Mouse (Mus musculus): Measurements from ENCODE around the gene Cacna2d4.

Gene Cacna2d4

DNA sequence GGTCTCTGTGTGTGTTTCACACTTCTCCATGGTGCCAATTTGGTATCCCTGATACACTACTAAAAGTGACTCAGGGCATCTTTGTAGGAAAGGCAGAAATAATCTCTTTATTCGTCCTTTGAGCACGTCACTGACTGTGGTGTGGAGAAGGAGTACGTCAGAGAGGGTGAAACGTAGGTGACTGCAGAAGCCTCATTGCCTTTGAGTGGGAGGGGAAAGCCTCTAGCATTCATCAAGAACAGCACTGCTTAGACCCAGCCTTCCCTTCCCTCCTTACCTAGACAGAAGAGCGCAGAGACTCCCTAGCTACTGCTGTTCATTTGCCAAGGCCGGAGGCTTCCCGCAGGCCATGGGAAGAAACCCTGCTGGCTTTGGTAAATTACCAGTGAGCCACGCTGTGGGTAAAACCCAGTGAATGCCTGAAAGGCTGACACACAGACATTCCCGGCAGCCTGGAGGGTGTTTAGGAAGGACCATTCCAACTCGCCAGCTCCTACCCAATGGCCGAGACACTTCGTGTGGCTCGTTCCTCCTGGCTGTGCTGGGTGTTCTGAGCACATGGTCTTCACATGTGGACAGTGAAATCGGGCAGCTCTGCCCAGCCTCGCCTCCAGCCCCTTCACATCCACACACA, 17.0 kb upstream of the Cacna2d4 start:
- no peak for DNase-seq (ENCODE audit: extremely low read depth, low read depth, low spot score)

DNA sequence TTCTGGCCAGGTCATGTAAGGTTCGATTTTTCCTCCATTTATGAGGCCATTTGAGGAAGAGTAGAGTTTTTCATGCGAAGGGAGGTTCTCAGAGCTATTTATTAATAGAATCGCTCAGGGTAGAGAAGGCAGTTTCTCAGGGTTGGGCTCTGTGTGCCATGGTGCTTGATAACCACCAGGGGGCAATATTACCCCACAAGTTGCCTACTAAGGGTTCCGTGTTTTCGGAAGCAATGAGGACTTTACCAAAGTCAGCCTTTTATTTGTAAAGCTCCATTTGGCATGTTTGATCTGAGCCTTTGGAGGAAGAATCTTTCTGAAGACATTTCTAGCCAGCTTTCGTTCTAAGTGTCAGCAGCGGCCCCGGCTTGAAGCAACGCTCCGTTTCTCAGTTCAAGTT, 16.0 kb upstream of the Cacna2d4 start:
- no peak for DNase-seq (ENCODE audit: extremely low read depth, low read depth, low spot score)

DNA sequence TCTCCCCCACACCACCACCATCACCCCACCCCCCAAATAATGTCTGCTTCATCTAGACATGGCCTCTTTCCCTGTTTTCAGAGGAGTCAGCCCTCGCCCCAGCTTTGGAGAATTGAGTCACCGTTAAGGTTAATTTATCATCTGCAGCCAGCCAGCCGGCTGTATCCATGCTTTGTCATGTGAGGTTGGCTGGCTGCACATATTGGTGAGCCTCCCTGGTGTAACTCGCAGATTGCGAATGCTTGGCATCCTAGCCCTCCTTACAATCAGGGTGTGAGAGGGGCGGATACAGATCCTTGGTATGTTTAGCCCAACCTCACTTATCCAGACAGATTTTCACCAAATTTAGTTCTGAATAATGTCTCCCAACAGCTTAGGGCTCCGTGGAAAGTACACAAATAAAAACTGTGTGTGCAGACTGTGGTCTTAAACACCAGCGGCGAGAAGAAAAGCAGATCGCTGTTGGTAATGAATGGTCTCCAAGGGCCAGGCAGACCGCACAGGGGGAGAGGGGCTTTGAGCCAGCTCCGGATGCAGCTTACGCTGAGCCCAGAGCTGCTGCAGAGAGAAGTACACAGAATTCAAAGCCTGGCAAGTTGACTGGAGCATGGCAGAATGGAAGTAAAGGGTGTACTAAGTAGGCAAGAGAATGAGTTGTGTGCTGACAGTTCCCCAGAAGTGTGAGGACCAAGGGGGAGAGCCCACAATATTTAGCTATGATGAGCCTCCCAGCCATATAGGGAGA, 11.7 kb upstream of the Cacna2d4 start:
- no peak for DNase-seq (ENCODE audit: extremely low read depth, low read depth, low spot score)

DNA sequence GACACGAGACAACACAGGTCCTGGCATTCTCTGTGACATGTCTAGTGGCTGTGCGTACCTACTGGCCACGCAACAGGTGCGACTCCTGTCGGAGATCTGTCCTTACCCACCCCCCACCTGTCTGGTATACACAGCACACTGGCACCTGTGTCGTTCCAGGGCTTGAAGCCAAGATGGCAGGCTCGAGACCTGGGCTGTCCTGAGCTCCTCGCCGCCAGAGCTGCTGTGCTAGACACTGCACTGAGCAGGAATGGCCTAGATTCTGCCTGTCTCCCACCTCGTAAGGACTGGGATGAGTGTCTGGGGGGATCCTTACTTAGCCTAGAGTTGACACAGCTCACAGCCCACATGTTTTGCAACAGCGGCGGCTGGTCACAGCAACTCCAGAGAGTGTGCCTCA, 11.1 kb upstream of the Cacna2d4 start:
- DNase-seq (ENCODE audit: extremely low read depth, low read depth, low spot score), result no peak

DNA sequence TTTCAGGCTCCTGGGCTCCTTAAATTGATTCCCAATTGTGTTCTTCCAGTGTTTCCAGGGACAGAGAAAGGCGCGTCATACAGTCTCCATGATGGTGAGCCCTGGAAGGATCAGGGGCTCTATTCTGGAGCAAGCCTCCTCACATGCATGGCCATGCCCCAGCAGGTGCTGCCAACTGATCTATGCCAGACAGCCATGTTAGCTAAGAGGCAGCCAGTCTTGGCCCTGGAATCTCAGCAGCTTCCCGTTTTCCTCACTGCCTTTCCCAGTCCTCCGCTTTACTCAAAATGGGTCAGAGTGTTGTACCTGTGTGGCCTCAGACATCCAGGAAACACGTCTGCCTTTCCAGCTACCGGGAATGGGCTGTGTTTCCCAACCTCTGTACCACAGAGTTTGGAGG, 10.6 kb upstream of the Cacna2d4 start:
- no peak for DNase-seq (ENCODE audit: extremely low read depth, low read depth, low spot score)

DNA sequence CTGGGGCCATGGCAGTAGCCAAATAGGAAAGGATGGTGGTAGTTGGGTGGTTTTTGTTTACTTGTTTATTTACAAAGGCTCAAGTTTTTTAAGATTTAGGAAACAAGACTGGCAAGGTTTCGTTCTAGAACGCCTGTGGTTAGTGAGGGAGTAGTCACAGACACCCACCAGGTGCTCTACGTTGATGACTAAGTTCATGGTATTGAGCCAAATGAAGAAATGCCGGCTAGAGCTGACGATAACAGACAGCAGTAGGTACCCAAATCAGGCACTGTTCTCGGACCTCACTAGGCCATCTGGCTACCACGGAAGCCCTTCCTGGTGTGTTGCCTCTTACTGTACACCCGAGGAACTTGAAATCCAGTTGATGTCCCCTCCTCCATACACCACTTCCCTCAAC, 9.3 kb upstream of the Cacna2d4 start:
- no peak for DNase-seq (ENCODE audit: extremely low read depth, low read depth, low spot score)

DNA sequence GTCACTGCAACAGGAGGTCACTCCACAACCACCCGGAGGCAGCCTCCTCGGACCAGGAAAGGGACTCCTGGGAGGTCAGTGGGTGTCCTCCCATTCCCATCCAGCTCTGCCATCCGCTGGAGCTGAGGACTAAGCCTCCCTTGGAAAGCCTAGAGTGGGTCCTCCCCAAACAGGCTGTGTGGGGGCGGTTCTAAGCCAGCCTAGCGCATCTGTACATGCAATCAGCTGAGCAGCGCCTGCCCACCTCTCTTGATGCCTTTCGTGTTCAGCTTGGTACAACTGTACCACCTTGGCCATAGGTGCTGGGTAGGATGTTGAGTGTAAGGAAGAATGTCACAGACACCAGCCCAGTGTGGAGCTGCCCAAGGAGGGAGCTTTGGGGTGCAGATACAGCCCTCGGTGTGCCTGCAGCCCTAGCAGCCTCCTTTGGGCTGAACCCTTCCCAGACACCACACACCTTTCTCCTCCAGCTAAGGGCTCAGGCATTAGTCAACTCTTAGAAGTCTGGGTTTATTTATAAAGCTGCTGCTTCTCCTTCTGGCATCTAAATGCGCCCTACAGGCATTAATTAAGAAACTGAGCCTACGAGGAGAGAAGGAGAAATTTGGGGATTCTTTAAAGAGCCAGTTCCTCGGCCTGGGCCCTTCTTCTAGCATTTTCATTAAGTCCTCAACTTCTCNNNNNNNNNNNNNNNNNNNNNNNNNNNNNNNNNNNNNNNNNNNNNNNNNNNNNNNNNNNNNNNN, 7.3 kb upstream of the Cacna2d4 start:
- DNase-seq (ENCODE audit: extremely low read depth, low read depth, low spot score), result no peak

DNA sequence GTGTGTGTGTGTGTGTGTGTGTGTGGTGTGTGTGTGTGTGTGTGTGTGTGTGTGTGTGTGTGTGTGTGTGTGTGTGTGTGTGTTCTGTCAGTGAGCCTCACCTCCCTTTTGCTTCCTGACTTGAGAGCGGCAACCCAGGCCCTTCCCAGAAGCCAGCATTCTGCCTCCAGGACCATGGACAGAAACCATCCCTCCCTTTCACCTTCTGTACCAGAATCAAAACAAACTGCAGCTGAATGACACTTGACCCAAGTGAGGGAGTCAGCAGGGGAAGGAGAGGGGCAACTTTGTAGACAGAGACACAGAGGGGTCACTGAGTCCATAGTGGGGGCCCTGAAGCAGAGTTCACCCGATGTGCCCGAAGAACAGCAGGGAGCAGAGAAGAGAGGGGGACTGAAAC, 3.3 kb upstream of the Cacna2d4 start:
- no peak for DNase-seq (ENCODE audit: extremely low read depth, low read depth, low spot score)

DNA sequence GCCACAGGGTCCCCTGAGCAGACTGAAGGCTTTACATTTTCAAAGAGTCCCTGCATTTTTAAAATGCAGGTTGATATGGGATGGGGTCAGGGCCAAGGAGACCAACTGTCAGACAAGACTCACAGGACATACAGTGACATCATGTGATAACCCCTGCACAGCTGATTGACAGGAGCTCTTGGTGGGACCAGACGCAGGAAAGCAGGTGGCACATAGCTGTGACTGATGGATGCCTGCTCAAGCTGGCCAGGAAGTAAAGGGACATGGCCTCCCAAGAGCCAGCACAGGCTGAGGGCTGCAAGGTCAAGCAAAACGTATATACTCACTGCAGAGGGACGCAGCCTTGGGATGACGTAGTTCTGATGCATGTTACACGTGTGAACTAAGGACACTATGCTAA, 885 bp upstream of the Cacna2d4 start:
- DNase-seq (ENCODE audit: extremely low read depth, low read depth, low spot score), result no peak

DNA sequence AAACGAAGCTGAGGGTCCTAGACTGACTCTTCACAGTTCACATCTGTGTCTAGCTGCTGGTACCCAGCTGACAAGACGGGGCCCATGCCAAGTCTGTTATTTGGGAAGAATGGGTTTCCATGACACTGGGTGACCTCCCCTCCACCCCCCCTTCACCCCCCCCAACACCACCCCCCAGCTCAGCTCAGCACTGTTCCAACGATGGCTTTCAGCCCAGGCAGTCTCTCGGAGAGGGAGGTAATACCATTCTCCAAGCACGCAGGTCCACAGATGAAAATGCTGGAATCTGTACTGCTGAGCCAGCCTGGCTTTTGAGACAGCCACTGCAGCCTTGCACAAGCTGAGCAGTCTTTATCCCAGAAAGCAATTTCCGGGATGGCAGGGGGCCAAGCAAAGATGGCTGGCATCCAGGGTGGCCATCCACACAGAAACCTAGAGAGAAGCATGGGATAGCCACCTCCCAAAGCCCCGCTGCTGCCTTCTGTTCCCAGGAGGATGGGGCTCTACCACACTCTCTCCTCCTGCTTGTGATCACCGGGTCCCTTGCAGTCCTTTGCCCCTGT, 1.2 kb downstream of the Cacna2d4 start:
- DNase-seq (ENCODE audit: extremely low read depth, low read depth, low spot score), result no peak

DNA sequence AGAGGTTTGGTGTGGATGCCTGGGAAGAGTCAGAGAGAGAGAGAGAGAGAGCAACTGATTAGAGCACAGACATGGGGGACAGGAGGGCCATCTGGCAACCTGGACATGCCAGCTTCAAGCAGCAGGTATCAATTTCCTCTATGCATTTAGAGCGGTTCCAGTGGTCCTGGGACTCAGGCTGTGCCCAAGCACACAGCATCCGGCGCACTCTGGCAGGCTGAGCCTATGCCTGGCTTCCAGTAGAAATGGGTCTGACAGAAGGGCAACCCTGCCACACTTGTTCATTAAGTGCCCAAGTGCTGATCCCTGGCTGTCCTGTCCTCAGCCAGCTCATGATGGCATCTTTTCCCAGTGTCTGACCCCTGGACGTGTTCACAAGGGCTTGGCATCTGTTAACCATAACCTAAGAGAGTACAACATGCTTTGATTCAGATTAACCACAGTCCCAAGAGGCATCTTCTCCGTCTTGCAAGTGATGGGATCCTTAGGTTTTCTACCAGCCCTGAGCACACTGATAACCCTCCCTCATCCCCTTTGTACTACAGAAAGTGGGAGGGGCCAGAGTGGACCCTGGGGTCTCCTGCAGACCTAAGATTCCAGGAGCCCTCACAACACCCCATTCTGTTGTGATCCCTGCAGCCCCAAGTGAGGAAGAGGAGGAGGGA, 3.1 kb downstream of the Cacna2d4 start:
- DNase-seq (ENCODE audit: extremely low read depth, low read depth, low spot score), result no peak

DNA sequence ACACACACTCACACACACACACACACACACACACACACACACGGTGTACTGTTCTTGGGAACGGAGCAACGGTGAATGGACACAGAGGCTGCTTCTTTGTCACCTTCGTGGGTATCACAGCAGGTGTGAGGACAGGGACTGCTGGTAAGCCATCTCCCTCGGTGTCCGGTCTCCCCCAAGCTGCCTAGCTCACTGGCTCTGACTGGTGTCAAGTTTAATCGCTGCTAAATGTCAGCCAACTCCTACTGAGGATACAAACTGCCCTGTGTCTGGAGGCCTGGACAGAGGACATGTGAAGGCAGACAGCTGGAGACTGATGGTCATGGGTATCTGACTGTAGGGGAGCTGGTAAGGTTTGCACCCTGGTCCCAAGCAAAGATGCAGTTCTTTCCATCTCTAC, 3.9 kb downstream of the Cacna2d4 start:
- DNase-seq (ENCODE audit: extremely low read depth, low read depth, low spot score), result no peak

DNA sequence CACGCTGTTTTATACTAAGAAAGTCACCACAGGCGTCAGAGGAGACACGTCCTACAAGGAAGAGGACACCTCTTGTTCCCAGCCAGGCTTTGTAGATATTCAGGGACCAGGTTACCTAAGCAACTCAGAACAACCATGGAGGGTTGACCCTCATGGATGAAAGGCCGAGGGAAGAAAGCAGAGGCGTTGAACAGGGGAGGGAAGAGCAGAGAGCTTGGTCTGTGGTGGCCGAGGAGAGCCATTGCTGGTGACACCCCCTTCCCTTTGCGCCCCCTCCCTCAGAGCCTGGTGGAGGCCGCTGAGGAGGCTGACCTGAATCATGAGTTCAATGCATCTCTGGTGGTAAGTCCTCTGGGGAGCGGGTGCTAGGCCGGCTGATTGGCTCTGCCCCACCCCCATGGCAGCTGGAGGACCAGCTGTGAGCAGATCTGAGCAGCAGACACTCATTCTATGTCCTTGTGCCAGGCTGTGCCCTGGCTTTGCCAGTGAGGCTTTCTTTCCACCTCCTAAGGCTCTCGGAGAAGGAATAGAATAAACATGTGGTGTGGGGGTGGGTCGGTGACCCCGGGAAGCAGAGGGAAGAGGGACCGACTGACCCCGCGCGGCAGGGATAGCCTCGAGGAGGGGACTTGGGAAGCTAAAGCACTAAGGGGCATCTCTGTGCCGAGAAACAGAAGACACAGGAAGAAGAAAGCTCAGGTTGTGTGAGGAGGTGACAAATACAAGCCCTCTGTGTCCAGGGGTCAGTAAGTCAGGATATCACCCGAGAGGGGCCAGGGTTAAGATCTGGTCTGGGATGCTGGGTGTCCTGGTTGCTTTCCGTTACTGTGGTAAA, 4.8 kb downstream of the Cacna2d4 start:
- DNase-seq (ENCODE audit: extremely low read depth, low read depth, low spot score), result no peak

DNA sequence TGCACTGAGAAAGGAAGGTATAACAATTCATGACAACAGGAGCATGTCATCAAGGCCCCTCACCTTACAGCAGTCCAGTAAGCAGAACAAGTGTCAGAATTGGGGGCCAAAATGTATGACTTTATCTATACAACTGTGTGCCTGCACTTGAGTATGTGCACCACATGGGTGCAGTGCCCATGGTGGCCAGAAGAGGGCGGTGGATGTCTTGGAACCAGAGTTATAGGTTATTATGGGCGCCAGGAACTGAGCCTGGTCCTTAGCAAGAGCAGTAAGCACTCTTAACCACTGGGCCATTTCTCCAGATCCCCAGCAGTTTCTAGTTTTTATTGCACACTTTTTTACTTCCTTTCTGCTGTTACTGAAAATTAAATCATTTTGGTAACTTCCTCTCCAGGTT, 9.8 kb downstream of the Cacna2d4 start:
- no peak for DNase-seq (ENCODE audit: extremely low read depth, low read depth, low spot score)

DNA sequence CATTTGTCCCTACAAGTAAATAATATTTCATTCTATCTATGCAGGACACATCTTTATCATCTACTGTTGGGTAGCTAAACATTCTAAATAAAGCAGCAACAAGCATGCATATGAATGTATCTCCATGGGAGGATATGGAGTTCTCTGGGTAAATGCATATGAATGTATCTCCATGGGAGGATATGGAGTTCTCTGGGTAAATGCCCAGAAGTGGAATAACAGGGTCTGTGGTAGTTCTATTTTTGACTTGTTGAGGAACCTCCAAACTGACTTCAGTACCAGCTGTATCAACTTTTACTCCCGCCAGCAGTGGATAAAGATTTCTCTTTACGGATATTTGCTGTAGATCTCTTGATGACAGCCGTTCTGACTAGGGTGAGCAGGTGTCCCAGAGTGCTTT, 12.3 kb downstream of the Cacna2d4 start:
- no peak for DNase-seq (ENCODE audit: extremely low read depth, low read depth, low spot score)

DNA sequence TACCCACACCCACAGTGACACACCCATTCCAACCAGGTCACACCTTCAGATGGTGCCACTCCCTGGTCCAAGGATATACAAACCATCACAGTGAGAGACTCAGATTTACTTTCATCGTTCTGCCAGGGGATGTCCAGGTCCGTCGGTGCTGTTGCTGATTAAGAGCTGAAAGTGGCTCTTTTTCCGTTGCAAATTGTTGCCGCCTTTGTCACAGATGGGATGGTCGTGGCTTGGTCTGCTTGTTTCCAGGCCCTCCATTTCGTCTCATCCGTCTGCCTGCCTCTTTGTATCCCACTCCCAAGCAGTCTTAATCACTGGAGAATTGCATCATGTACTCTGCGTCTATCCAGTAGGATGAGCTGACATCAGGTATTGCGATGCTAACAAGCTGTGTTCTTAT, 13.4 kb downstream of the Cacna2d4 start:
- DNase-seq (ENCODE audit: extremely low read depth, low read depth, low spot score), result no peak

DNA sequence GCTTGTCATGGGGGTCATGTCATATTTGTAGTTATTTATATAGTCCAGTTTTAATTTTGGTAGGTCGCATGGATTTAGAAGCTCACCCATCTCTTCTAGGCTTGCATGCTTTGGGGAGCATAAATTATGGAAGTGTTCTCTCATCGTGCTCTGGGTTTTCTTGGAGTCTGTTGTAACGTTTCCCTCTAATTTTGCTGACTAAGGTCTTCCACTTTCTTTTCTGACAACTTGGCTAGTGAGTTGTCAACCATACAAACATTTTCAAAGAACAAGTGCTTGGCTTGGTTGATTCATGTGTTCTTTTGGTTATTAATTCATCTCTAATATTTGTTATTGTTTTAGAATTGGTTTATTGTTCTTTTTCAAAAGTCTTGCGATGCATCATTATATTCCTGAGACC, 15.4 kb downstream of the Cacna2d4 start:
- no peak for DNase-seq (ENCODE audit: extremely low read depth, low read depth, low spot score)

DNA sequence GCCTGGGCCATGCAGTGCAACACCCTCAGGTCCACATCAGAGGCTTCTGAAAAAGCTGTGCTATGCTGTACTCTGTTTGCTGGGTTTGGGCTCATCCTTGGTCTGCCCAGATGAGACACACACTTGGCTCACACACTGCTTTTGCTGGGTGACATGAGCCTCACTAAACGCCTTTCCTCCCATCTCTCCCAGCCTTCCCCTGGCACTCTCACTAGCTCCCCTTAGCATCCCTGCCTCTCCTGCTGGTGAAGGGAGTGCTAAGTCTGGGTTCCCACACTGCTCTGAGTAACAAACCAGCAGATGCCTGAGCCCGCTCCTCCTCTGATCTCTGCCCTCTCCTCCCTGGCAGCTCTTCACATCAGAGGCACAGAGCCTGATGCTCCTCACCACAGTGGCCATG, 40.4 kb downstream of the Cacna2d4 start:
- no peak for DNase-seq (ENCODE audit: extremely low read depth, low read depth, low spot score)

DNA sequence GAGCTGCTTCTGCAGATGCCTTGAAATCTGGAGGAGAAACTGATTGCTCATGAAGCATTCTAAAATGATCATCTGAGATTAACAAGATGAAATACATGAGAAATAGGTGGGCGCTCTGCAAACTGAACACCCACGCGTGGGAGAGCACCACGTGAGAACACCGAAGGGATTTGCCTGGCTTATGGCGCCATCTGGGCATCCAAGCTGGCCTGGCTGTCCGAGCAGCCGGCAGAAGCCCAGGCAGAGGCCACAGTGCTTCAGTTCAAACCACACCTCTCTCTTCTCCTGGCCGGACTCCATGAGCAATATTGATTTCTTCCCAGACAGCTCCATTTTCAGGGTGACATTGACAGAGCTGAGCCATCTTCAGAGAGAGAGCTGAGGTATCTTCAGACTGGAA, 44.4 kb downstream of the Cacna2d4 start:
- no peak for DNase-seq (ENCODE audit: extremely low read depth, low read depth, low spot score)

DNA sequence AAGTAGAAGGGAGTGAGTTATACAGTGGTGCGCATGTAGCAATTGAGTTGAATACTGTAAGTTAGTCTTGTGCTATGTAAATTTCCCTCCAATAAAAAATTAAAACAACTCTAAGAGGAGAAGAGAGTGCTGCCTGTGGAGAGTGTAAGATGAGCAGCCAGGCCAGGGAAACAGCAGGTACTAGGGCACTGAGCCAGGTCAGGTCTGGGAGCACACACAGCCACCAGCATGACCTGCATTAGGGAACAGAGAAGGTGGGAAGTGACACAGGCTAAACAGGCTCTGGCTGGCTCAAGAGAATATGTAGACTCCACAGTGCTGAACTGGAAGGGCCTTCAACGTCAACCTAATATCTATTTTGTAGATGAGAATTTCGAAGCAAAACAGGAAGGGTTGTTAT, 65.0 kb downstream of the Cacna2d4 start:
- DNase-seq (ENCODE audit: extremely low read depth, low read depth, low spot score), result no peak

DNA sequence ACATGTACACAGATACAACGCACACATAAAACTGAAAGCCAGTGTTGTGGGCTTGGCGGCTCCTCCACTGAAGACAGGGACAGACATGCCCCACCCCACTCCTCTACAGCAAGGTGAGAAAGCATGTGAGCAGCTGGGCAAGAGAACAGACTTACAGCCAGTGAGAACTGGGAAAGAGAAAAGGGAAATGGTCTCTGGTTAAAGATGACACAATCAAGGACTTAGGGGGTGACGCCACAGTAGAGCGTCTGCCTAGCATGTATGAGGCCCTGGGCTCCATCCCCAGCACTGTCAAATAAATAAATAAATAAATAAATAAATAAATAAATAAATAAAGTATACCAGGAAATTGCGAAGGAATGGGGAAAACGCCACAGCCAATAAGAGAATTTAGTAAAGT, 67.0 kb downstream of the Cacna2d4 start:
- no peak for DNase-seq (ENCODE audit: extremely low read depth, low read depth, low spot score)

Measured in fat pad, adult 2 months (tissue).